Mouse (Mus musculus) B cell, adult 62 days (primary cell): Measurements from ENCODE around the gene Gm28102. TPM values are rescaled to one million over a fixed set of nuclear protein-coding genes. Genes with fewer than 3 reads are reported as not detected.

ENCODE experiments used
- total RNA-seq: library from RNA; stranded (reverse); gene quantifications from 4 replicates; pipeline ENCODE4 v1.2.4, GENCODE M21; 2023

Gm28102 gene
- not detected in 4 replicates for total RNA-seq

DNA sequence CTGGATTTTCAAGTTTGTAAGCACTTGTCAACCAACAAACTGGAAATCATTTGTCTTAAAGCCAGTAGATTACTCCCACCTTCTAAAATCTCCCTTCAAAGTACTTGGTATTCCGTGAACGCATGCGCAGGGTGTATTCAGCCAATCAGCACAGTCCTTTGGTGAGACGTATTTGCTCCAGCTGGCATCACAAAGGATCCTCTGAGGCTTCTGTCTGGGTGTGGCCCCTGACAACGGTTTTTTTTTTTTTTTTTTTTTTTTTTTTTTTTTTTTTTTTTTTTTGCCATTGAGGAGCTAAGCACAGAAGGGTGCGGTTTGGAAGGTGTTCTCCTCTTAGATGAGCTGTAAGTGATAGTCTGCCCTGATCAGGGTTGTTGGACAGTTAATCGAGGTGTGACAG is at the start of gene Gm28102:
Gene Gm28102 (plus strand): TSS at position 301 of the 400 bp plus-strand sequence.

